Mouse (Mus musculus): ENCODE measurements around the gene Med25. TPM values are rescaled to one million over a fixed set of nuclear protein-coding genes. Genes with fewer than 3 reads are reported as not detected.
A peak's percentile ranks its signal among the peaks of the same experiment; 100 is the strongest.

Gene Med25
- polyA plus RNA-seq, 1 experiment from 2014 or later, result 60.0 TPM

- no peak overlapping the region for H3K9ac ChIP-seq (ENCODE audit: low read depth, low read length)
- H3K9me3 ChIP-seq (ENCODE audit: control insufficient read depth), result no peaks in the 10 kb centered on the region
- 0 out of 2 replicates have a peak, but pooled peaks cover 5% of the 10 kb centered on the region for H3K4me1 ChIP-seq (replicated peaks; ENCODE audit: control insufficient read depth, insufficient read depth, low read length)
- H3K4me3 ChIP-seq (ENCODE audit: low read depth, low read length), result no peak overlapping the region
- TF ChIP-seq CTCF (IDR thresholded peaks at IDR 0.05; ENCODE audit: low read depth), result no peak
- no peaks in the 10 kb centered on the region for H3K27me3 ChIP-seq (replicated peaks; ENCODE audit: control insufficient read depth, insufficient read depth, low read length)
- H3K36me3 ChIP-seq (ENCODE audit: control insufficient read depth, insufficient read depth), result peaks cover 17% of the 10 kb centered on the region
- no peak overlapping the region for H3K4me2 ChIP-seq (replicated peaks; ENCODE audit: low read depth)
- H3K27ac ChIP-seq (ENCODE audit: low read depth, low read length), result no peak overlapping the region
- ATAC-seq, result no peak
- WGBS, result 28% methylated on average over 3 of the region's 3 CpGs
These were observed 56.5 kb downstream of the Med25 start for GRCm38 (mm10) chr7:44836016-44836404.

GRCm38 (mm10) chr7:44835373-44836015, 57.0 kb downstream of the Med25 start:
- H3K9me3 ChIP-seq (ENCODE audit: control insufficient read depth), result no peaks in the 10 kb centered on the region
- H3K9ac ChIP-seq (ENCODE audit: low read depth, low read length), result no peak overlapping the region
- TF ChIP-seq CTCF (IDR thresholded peaks at IDR 0.05; ENCODE audit: low read depth), result no peak
- H3K27ac ChIP-seq (ENCODE audit: low read depth, low read length), result no peak overlapping the region
- H3K36me3 ChIP-seq (ENCODE audit: control insufficient read depth, insufficient read depth), result peaks cover 17% of the 10 kb centered on the region
- H3K4me3 ChIP-seq (ENCODE audit: low read depth, low read length), result no peak overlapping the region
- no peaks in the 10 kb centered on the region for H3K27me3 ChIP-seq (replicated peaks; ENCODE audit: control insufficient read depth, insufficient read depth, low read length)
- no peak overlapping the region for H3K4me2 ChIP-seq (replicated peaks; ENCODE audit: low read depth)
- ATAC-seq, result no peak
- WGBS, result 85% methylated on average over 1 of the region's 1 CpGs
- H3K4me1 ChIP-seq (replicated peaks; ENCODE audit: control insufficient read depth, insufficient read depth, low read length), result 0 out of 2 replicates have a peak, but pooled peaks cover 5% of the 10 kb centered on the region

GRCm38 (mm10) chr7:44832763-44833162, 59.7 kb downstream of the Med25 start:
- no peak for TF ChIP-seq CTCF (IDR thresholded peaks at IDR 0.05; ENCODE audit: low read depth)
- no peak for ATAC-seq

GRCm38 (mm10) chr7:44828706-44829105, 63.8 kb downstream of the Med25 start:
- Histone ChIP-seq H3K36me3 (ENCODE audit: control insufficient read depth, insufficient read depth) (peaks cover 35% of the 10 kb centered on the region), H3K4me1 (replicated peaks; ENCODE audit: control insufficient read depth, insufficient read depth, low read length) (no peaks in the 10 kb centered on the region)
- WGBS, result 86% methylated on average over 5 of the region's 5 CpGs

More at GRCm38 (mm10) chr7:44832763-44833162, 59.7 kb downstream of the Med25 start:
- Histone ChIP-seq H3K9me3 (ENCODE audit: control insufficient read depth) (no peaks in the 10 kb centered on the region), H3K9ac (ENCODE audit: low read depth, low read length) (no peak overlapping the region), H3K36me3 (ENCODE audit: control insufficient read depth, insufficient read depth) (peaks cover 35% of the 10 kb centered on the region), H3K27ac (ENCODE audit: low read depth, low read length) (no peak overlapping the region), H3K4me3 (ENCODE audit: low read depth, low read length) (no peak overlapping the region), H3K27me3 (replicated peaks; ENCODE audit: control insufficient read depth, insufficient read depth, low read length) (no peaks in the 10 kb centered on the region), H3K4me2 (replicated peaks; ENCODE audit: low read depth) (no peak overlapping the region), H3K4me1 (replicated peaks; ENCODE audit: control insufficient read depth, insufficient read depth, low read length) (no peaks in the 10 kb centered on the region)
- 63% methylated on average over 4 of the region's 4 CpGs for WGBS

GRCm38 (mm10) chr7:44826771-44827170, 65.7 kb downstream of the Med25 start:
- Histone ChIP-seq H3K9me3 (ENCODE audit: control insufficient read depth) (no peaks in the 10 kb centered on the region), H3K36me3 (ENCODE audit: control insufficient read depth, insufficient read depth) (peaks cover 35% of the 10 kb centered on the region), H3K4me2 (replicated peaks; ENCODE audit: low read depth) (no peak overlapping the region), H3K4me1 (replicated peaks; ENCODE audit: control insufficient read depth, insufficient read depth, low read length) (no peaks in the 10 kb centered on the region), H3K9ac (ENCODE audit: low read depth, low read length) (no peak overlapping the region), H3K4me3 (ENCODE audit: low read depth, low read length) (no peak overlapping the region), H3K27ac (ENCODE audit: low read depth, low read length) (no peak overlapping the region), H3K27me3 (replicated peaks; ENCODE audit: control insufficient read depth, insufficient read depth, low read length) (no peaks in the 10 kb centered on the region)
- ATAC-seq, result no peak
- TF ChIP-seq CTCF (IDR thresholded peaks at IDR 0.05; ENCODE audit: low read depth), result no peak
- WGBS, result 67% methylated on average over 3 of the region's 3 CpGs

More at GRCm38 (mm10) chr7:44828706-44829105, 63.8 kb downstream of the Med25 start:
- no peak for ATAC-seq
- no peak for TF ChIP-seq CTCF (IDR thresholded peaks at IDR 0.05; ENCODE audit: low read depth)
- Histone ChIP-seq H3K27me3 (replicated peaks; ENCODE audit: control insufficient read depth, insufficient read depth, low read length) (no peaks in the 10 kb centered on the region), H3K4me3 (ENCODE audit: low read depth, low read length) (no peak overlapping the region), H3K27ac (ENCODE audit: low read depth, low read length) (peak overlapping the region; percentile 15; the same call in 1 of the 2 replicates), H3K9me3 (ENCODE audit: control insufficient read depth) (no peaks in the 10 kb centered on the region), H3K4me2 (replicated peaks; ENCODE audit: low read depth) (no peak overlapping the region), H3K9ac (ENCODE audit: low read depth, low read length) (no peak overlapping the region)

MicroRNA genes within 50 kb of the gene (microRNA counts, 519-probe panel; counts per million panel counts)
- microRNA mmu-miR-707, result not detected

Small RNA genes within 50 kb of the gene (microRNA-seq; reads per million reads assigned to microRNA genes)
- not detected for gene Mir707

Other genes with a start within 250 kb of the Med25 start
- gene Myh14, start 221.9 kb downstream of the Med25 start, polyA plus RNA-seq (2015; fragmentation: Nextera tagmentation; extraction: Ambion mirVana), result 114 and 141 TPM in 2 replicates
- not detected in 2 replicates for gene Izumo2, start 184.0 kb downstream of the Med25 start, polyA plus RNA-seq (2015; fragmentation: Nextera tagmentation; extraction: Ambion mirVana)
- 35.1 and 37.0 TPM in 2 replicates for gene Vrk3, start 144.3 kb downstream of the Med25 start, polyA plus RNA-seq (2015; fragmentation: Nextera tagmentation; extraction: Ambion mirVana)
- 0.24 and 0.26 TPM in 2 replicates for gene Zfp473, start 141.7 kb downstream of the Med25 start, polyA plus RNA-seq (2015; fragmentation: Nextera tagmentation; extraction: Ambion mirVana)
- 28.0 and 28.1 TPM in 2 replicates for gene Nup62, start 76.6 kb downstream of the Med25 start, polyA plus RNA-seq (2015; fragmentation: Nextera tagmentation; extraction: Ambion mirVana)
- gene Il4i1, start 76.3 kb downstream of the Med25 start, polyA plus RNA-seq (2015; fragmentation: Nextera tagmentation; extraction: Ambion mirVana), result 0.82 and 0.89 TPM in 2 replicates
- gene Atf5, start 76.1 kb downstream of the Med25 start, polyA plus RNA-seq (2015; fragmentation: Nextera tagmentation; extraction: Ambion mirVana), result 6.5 and 6.6 TPM in 2 replicates
- gene Akt1s1, start 43.7 kb downstream of the Med25 start, polyA plus RNA-seq (2015; fragmentation: Nextera tagmentation; extraction: Ambion mirVana), result 71.6 and 76.5 TPM in 2 replicates
- 47.4 and 48.5 TPM in 2 replicates for gene Tbc1d17, start 43.6 kb downstream of the Med25 start, polyA plus RNA-seq (2015; fragmentation: Nextera tagmentation; extraction: Ambion mirVana)
- gene Pnkp, start 35.6 kb downstream of the Med25 start, polyA plus RNA-seq (2015; fragmentation: Nextera tagmentation; extraction: Ambion mirVana), result 27.7 and 32.0 TPM in 2 replicates
- 112 and 114 TPM in 2 replicates for gene Ptov1, start 22.9 kb downstream of the Med25 start, polyA plus RNA-seq (2015; fragmentation: Nextera tagmentation; extraction: Ambion mirVana)
- 11.1 and 12.1 TPM in 2 replicates for gene Fuz, start 3.4 kb upstream of the Med25 start, polyA plus RNA-seq (2015; fragmentation: Nextera tagmentation; extraction: Ambion mirVana)
- gene Ap2a1, start 36.8 kb upstream of the Med25 start, polyA plus RNA-seq (2015; fragmentation: Nextera tagmentation; extraction: Ambion mirVana), result 42.8 and 44.1 TPM in 2 replicates
- gene Tsks, start 50.5 kb upstream of the Med25 start, polyA plus RNA-seq (2015; fragmentation: Nextera tagmentation; extraction: Ambion mirVana), result 0.13 TPM in 1 of 2 replicates, not detected in the other
- 3.5 and 4.5 TPM in 2 replicates for gene Cpt1c, start 82.1 kb upstream of the Med25 start, polyA plus RNA-seq (2015; fragmentation: Nextera tagmentation; extraction: Ambion mirVana)
- gene Prmt1, start 93.9 kb upstream of the Med25 start, polyA plus RNA-seq (2015; fragmentation: Nextera tagmentation; extraction: Ambion mirVana), result 124 and 130 TPM in 2 replicates
- gene Irf3, start 104.9 kb upstream of the Med25 start, polyA plus RNA-seq (2015; fragmentation: Nextera tagmentation; extraction: Ambion mirVana), result 53.2 and 56.4 TPM in 2 replicates
- 18.3 and 19.6 TPM in 2 replicates for gene Bcl2l12, start 106.0 kb upstream of the Med25 start, polyA plus RNA-seq (2015; fragmentation: Nextera tagmentation; extraction: Ambion mirVana)
- gene Scaf1, start 123.7 kb upstream of the Med25 start, polyA plus RNA-seq (2015; fragmentation: Nextera tagmentation; extraction: Ambion mirVana), result 21.7 and 22.6 TPM in 2 replicates
- 94.6 and 100 TPM in 2 replicates for gene Rras, start 125.2 kb upstream of the Med25 start, polyA plus RNA-seq (2015; fragmentation: Nextera tagmentation; extraction: Ambion mirVana)
- 2.4 and 2.6 TPM in 2 replicates for gene Prr12, start 160.2 kb upstream of the Med25 start, polyA plus RNA-seq (2015; fragmentation: Nextera tagmentation; extraction: Ambion mirVana)
- gene Nosip, start 169.7 kb upstream of the Med25 start, polyA plus RNA-seq (2015; fragmentation: Nextera tagmentation; extraction: Ambion mirVana), result 38.9 and 40.5 TPM in 2 replicates
- gene Prrg2, start 170.0 kb upstream of the Med25 start, polyA plus RNA-seq (2015; fragmentation: Nextera tagmentation; extraction: Ambion mirVana), result 56.8 and 59.0 TPM in 2 replicates
- 81.8 and 85.6 TPM in 2 replicates for gene Rcn3, start 199.5 kb upstream of the Med25 start, polyA plus RNA-seq (2015; fragmentation: Nextera tagmentation; extraction: Ambion mirVana)
- 2,929 and 3,267 TPM in 2 replicates for gene Fcgrt, start 211.1 kb upstream of the Med25 start, polyA plus RNA-seq (2015; fragmentation: Nextera tagmentation; extraction: Ambion mirVana)
- 1,691 and 1,755 TPM in 2 replicates for gene Rps11, start 231.7 kb upstream of the Med25 start, polyA plus RNA-seq (2015; fragmentation: Nextera tagmentation; extraction: Ambion mirVana)
- 1,616 and 1,752 TPM in 2 replicates for gene Rpl13a, start 236.0 kb upstream of the Med25 start, polyA plus RNA-seq (2015; fragmentation: Nextera tagmentation; extraction: Ambion mirVana)
- 0.70 and 0.82 TPM in 2 replicates for gene Gm45713, start 243.5 kb upstream of the Med25 start, polyA plus RNA-seq (2015; fragmentation: Nextera tagmentation; extraction: Ambion mirVana)
- 2.1 and 2.7 TPM in 2 replicates for gene Flt3l, start 243.7 kb upstream of the Med25 start, polyA plus RNA-seq (2015; fragmentation: Nextera tagmentation; extraction: Ambion mirVana)